Mouse (Mus musculus) heart, embryonic 14.5 days (tissue): ENCODE data around the gene Clrn2. TPM values are rescaled to one million over a fixed set of nuclear protein-coding genes. Genes with fewer than 3 reads are reported as not detected.

Experiments used
- ATAC-seq: fragments of 200-750 bp; cut with Nextera tagmentation; 2 replicates; pipeline ENCODE4 v1.8.0; 2017; ENCODE audit warnings: low read depth, moderate TSS enrichment; ENCODE audit not compliant: insufficient number of reproducible peaks, insufficient read depth, low FRiP score
- H3K27ac ChIP-seq, 2 experiments: fragments of 200-500 bp in 1 of 2; fragments of 300-500 bp in 1 of 2; sonication (generic) in 1 of 2; replicated peaks in 1 of 2; 2 replicates each; pipeline ENCODE4 v1.5.1; 2012 to 2014; ENCODE audit warnings: low read depth in 2 of 2, low read length in 2 of 2, control low read depth in 1 of 2, mild to moderate bottlenecking in 1 of 2, mixed read lengths in 1 of 2; ENCODE audit not compliant: control insufficient read depth in 1 of 2, insufficient read depth in 1 of 2
- H3K27me3 ChIP-seq: fragments of 300-500 bp; sonication (generic); 2 replicates; pipeline ENCODE4 v1.6.1; 2014; ENCODE audit warnings: mild to moderate bottlenecking, low read length, control low read depth; ENCODE audit not compliant: control insufficient read depth, insufficient read depth
- H3K36me3 ChIP-seq: fragments of 300-500 bp; sonication (generic); 2 replicates; pipeline ENCODE4 v1.6.1; 2014; ENCODE audit warnings: mild to moderate bottlenecking, control low read depth, low read length, mixed read lengths; ENCODE audit not compliant: control insufficient read depth, insufficient read depth
- H3K4me1 ChIP-seq, 2 experiments: fragments of 200-500 bp in 1 of 2; fragments of 300-500 bp in 1 of 2; sonication (generic) in 1 of 2; 2 replicates each; pipeline ENCODE4 v1.6.1; 2012 to 2014; ENCODE audit warnings: low read length in 2 of 2, control low read depth in 1 of 2, mixed read lengths in 1 of 2; ENCODE audit not compliant: control insufficient read depth in 2 of 2, insufficient read depth in 2 of 2
- H3K4me2 ChIP-seq: fragments of 300-500 bp; sonication (generic); 2 replicates; pipeline ENCODE4 v1.6.1; 2014; ENCODE audit warnings: mild to moderate bottlenecking, low read length
- H3K4me3 ChIP-seq, 2 experiments: fragments of 200-500 bp in 1 of 2; fragments of 300-500 bp in 1 of 2; sonication (generic) in 1 of 2; 2 replicates each; pipeline ENCODE4 v1.5.1; 2012 to 2014; ENCODE audit warnings: low read length in 2 of 2, mild to moderate bottlenecking in 2 of 2, control low read depth in 1 of 2, low read depth in 1 of 2, moderate library complexity in 1 of 2; ENCODE audit not compliant: control insufficient read depth in 1 of 2, insufficient read depth in 1 of 2
- H3K9ac ChIP-seq: fragments of 300-500 bp; sonication (generic); 2 replicates; pipeline ENCODE4 v1.6.1; 2014; ENCODE audit warnings: mild to moderate bottlenecking, low read length
- H3K9me3 ChIP-seq: fragments of 300-500 bp; sonication (generic); 2 replicates; pipeline ENCODE4 v1.6.1; 2016; ENCODE audit warnings: low read length, control low read depth; ENCODE audit not compliant: control insufficient read depth
- WGBS: fragments of 180-500 bp; shearing (Covaris S2); extraction: QIAGEN DNeasy Blood & Tissue Kit; methylation state at CpG from one replicate; pipeline ENCODE4 v1.1.7; 2014; 5-methylcytosine and 5-hydroxymethylcytosine counted together
- polyA plus RNA-seq: library from polyadenylated mRNA; unstranded; fragments of >200 nt; fragmentation: Nextera tagmentation; extraction: Ambion mirVana; gene quantifications from 2 replicates; pipeline ENCODE4 v1.2.1, GENCODE M21; 2014

The Clrn2 gene
- polyA plus RNA-seq, 1 experiment from 2014 or later: not detected

GRCm38 (mm10) chr5:45496479-45496878 lies 42.9 kb downstream of the Clrn2 start:
- Histone ChIP-seq H3K27me3 (no peaks in the 10 kb centered on the region), H3K4me1 (peaks cover 8% of the 10 kb centered on the region in 2 experiments), H3K9me3 (no peaks in the 10 kb centered on the region), H3K27ac (no peak overlapping the region), H3K9ac (no peak overlapping the region), H3K4me2 (no peak overlapping the region), H3K36me3 (peaks cover 58% of the 10 kb centered on the region), H3K4me3 (no peak overlapping the region)
- 84% methylated on average over 4 of the region's 4 CpGs for WGBS
- ATAC-seq: no peak

GRCm38 (mm10) chr5:45496930-45497550 lies 43.5 kb downstream of the Clrn2 start:
- no peak overlapping the region for H3K4me3 ChIP-seq
- H3K9ac ChIP-seq: no peak overlapping the region
- H3K4me2 ChIP-seq: no peak overlapping the region
- H3K9me3 ChIP-seq: no peaks in the 10 kb centered on the region
- H3K36me3 ChIP-seq: peaks cover 64% of the 10 kb centered on the region
- no peak overlapping the region for H3K27ac ChIP-seq
- peaks cover 8% of the 10 kb centered on the region in 2 experiments for H3K4me1 ChIP-seq
- WGBS: 80% methylated on average over 12 of the region's 12 CpGs
- no peaks in the 10 kb centered on the region for H3K27me3 ChIP-seq
- no peak for ATAC-seq

- H3K27ac ChIP-seq: no peak overlapping the region
- H3K4me2 ChIP-seq: no peak overlapping the region
- no peak overlapping the region for H3K4me3 ChIP-seq
- no peaks in the 10 kb centered on the region for H3K27me3 ChIP-seq
- 89% methylated on average over 5 of the region's 5 CpGs for WGBS
- no peak overlapping the region for H3K9ac ChIP-seq
- no peaks in the 10 kb centered on the region for H3K9me3 ChIP-seq
- ATAC-seq: no peak
- peaks cover 8% of the 10 kb centered on the region in 2 experiments for H3K4me1 ChIP-seq
- H3K36me3 ChIP-seq: peaks cover 69% of the 10 kb centered on the region
Measured at GRCm38 (mm10) chr5:45497564-45497963, 44.0 kb downstream of the Clrn2 start.

GRCm38 (mm10) chr5:45510071-45510470 lies 56.5 kb downstream of the Clrn2 start:
- peaks cover 85% of the 10 kb centered on the region for H3K36me3 ChIP-seq
- 82% methylated on average over 7 of the region's 7 CpGs for WGBS

GRCm38 (mm10) chr5:45512908-45513307 lies 59.4 kb downstream of the Clrn2 start:
- H3K27me3 ChIP-seq: no peaks in the 10 kb centered on the region
- H3K27ac ChIP-seq: no peak overlapping the region
- peaks cover 56% of the 10 kb centered on the region for H3K36me3 ChIP-seq
- no peak overlapping the region for H3K4me3 ChIP-seq
- no peak for ATAC-seq
- no peak overlapping the region for H3K9ac ChIP-seq
- H3K9me3 ChIP-seq: no peaks in the 10 kb centered on the region
- H3K4me2 ChIP-seq: no peak overlapping the region
- 86% methylated on average over 6 of the region's 6 CpGs for WGBS
- H3K4me1 ChIP-seq: no peaks in the 10 kb centered on the region

More at GRCm38 (mm10) chr5:45510071-45510470, 56.5 kb downstream of the Clrn2 start:
- Histone ChIP-seq H3K4me3 (no peak overlapping the region), H3K9ac (no peak overlapping the region), H3K4me1 (no peaks in the 10 kb centered on the region), H3K4me2 (no peak overlapping the region), H3K27ac (no peak overlapping the region), H3K27me3 (no peaks in the 10 kb centered on the region), H3K9me3 (no peaks in the 10 kb centered on the region)
- ATAC-seq: no peak

- H3K36me3 ChIP-seq: peaks cover 51% of the 10 kb centered on the region
- no peaks in the 10 kb centered on the region for H3K4me1 ChIP-seq
- no peak overlapping the region for H3K27ac ChIP-seq
- 78% methylated on average over 2 of the region's 2 CpGs for WGBS
- no peak for ATAC-seq
- no peaks in the 10 kb centered on the region for H3K27me3 ChIP-seq
- H3K9ac ChIP-seq: no peak overlapping the region
- no peak overlapping the region for H3K4me2 ChIP-seq
- no peaks in the 10 kb centered on the region for H3K9me3 ChIP-seq
- H3K4me3 ChIP-seq: no peak overlapping the region
Measured at GRCm38 (mm10) chr5:45513511-45513910, 60.0 kb downstream of the Clrn2 start.

Other genes starting within 250 kb of the Clrn2 start
- 86.7 and 88.0 TPM in 2 replicates for gene Qdpr, start 3.5 kb upstream of the Clrn2 start, polyA plus RNA-seq
- gene Lap3, start 39.6 kb downstream of the Clrn2 start, polyA plus RNA-seq: 70.5 and 70.6 TPM in 2 replicates
- gene Med28, start 66.5 kb downstream of the Clrn2 start, polyA plus RNA-seq: 175 and 193 TPM in 2 replicates
- gene Fam184b, start 185.9 kb downstream of the Clrn2 start, polyA plus RNA-seq: 0.15 and 0.34 TPM in 2 replicates
- gene Ncapg, start 216.2 kb downstream of the Clrn2 start, polyA plus RNA-seq: 29.1 and 32.3 TPM in 2 replicates